Mouse (Mus musculus): ENCODE measurements around the gene Tmem176a.

The Tmem176a gene

GRCm38 (mm10) chr6:48842111-48842842, 1.6 kb downstream of the Tmem176a start:
- peak; percentile 80 for DNase-seq

GRCm38 (mm10) chr6:48845086-48845485, 4.4 kb downstream of the Tmem176a start:
- DNase-seq = no peak

- DNase-seq = peak; percentile 69
These were observed 11.2 kb downstream of the Tmem176a start for GRCm38 (mm10) chr6:48851820-48852491.

- no peak for DNase-seq
These were observed 13.4 kb downstream of the Tmem176a start for GRCm38 (mm10) chr6:48854155-48854554.

- DNase-seq = no peak
These were observed 17.0 kb downstream of the Tmem176a start for GRCm38 (mm10) chr6:48857613-48858302.

- DNase-seq = peak; percentile 85
These were observed 19.6 kb downstream of the Tmem176a start for GRCm38 (mm10) chr6:48860130-48860815.

- DNase-seq = no peak
These were observed 20.1 kb downstream of the Tmem176a start for GRCm38 (mm10) chr6:48860851-48861250.

GRCm38 (mm10) chr6:48861616-48862280, 21.0 kb downstream of the Tmem176a start:
- DNase-seq = peak; percentile 34

GRCm38 (mm10) chr6:48862816-48863215, 22.1 kb downstream of the Tmem176a start:
- peak; percentile 20 for DNase-seq

- DNase-seq = peak; percentile 27
These were observed 22.8 kb downstream of the Tmem176a start for GRCm38 (mm10) chr6:48863488-48863887.

GRCm38 (mm10) chr6:48864181-48864580, 23.5 kb downstream of the Tmem176a start:
- peak; percentile 6 for DNase-seq

GRCm38 (mm10) chr6:48864723-48865122, 24.0 kb downstream of the Tmem176a start:
- peak; percentile 35 for DNase-seq

- peak; percentile 35 for DNase-seq
These were observed 24.5 kb downstream of the Tmem176a start for GRCm38 (mm10) chr6:48865152-48865745.

- peak; percentile 27 for DNase-seq
These were observed 25.7 kb downstream of the Tmem176a start for GRCm38 (mm10) chr6:48866355-48866950.

- peak; percentile 3 for DNase-seq
These were observed 26.4 kb downstream of the Tmem176a start for GRCm38 (mm10) chr6:48867158-48867557.

GRCm38 (mm10) chr6:48869774-48870173, 29.1 kb downstream of the Tmem176a start:
- DNase-seq = peak; percentile 2

GRCm38 (mm10) chr6:48872596-48872995, 31.9 kb downstream of the Tmem176a start, which contains the start of gene Aoc1:
Aoc1 (plus strand) TSS chr6:48872896.
- DNase-seq = no peak

- DNase-seq = peak; percentile 3
These were observed 33.9 kb downstream of the Tmem176a start for GRCm38 (mm10) chr6:48874576-48874975.

- peak; percentile 33 for DNase-seq
These were observed 34.8 kb downstream of the Tmem176a start for GRCm38 (mm10) chr6:48875515-48875914.

- peak; percentile 2 for DNase-seq
These were observed 35.9 kb downstream of the Tmem176a start for GRCm38 (mm10) chr6:48876510-48877135.

- DNase-seq = peak; percentile 2
These were observed 53.5 kb downstream of the Tmem176a start for GRCm38 (mm10) chr6:48894203-48894602.
